Mouse (Mus musculus) ES-Bruce4 (cell line): ENCODE measurements around the gene Nrg3. TPM values are rescaled to one million over a fixed set of nuclear protein-coding genes. Genes with fewer than 3 reads are reported as not detected.

Experiments
- H3K27ac ChIP-seq: 2 replicates; pipeline ENCODE4 v1.5.1; 2012; ENCODE audit warnings: low read length, inconsistent platforms; ENCODE audit not compliant: insufficient read depth
- H3K27me3 ChIP-seq: 2 replicates; pipeline ENCODE4 v1.6.1; 2012; ENCODE audit warnings: mild to moderate bottlenecking, low read length, inconsistent platforms; ENCODE audit not compliant: control insufficient read depth, poor library complexity, insufficient read depth, severe bottlenecking
- H3K36me3 ChIP-seq: 2 replicates; pipeline ENCODE4 v1.6.1; 2012; ENCODE audit warnings: inconsistent platforms, mild to moderate bottlenecking, low read length, moderate library complexity; ENCODE audit not compliant: control insufficient read depth, poor library complexity, insufficient read depth, severe bottlenecking
- H3K4me1 ChIP-seq: one replicate; pipeline ENCODE4 v1.8.1; 2011; ENCODE audit warnings: low read length; ENCODE audit not compliant: control insufficient read depth, insufficient read depth
- H3K4me3 ChIP-seq: 2 replicates; pipeline ENCODE4 v1.5.1; 2011; ENCODE audit warnings: low read depth, mild to moderate bottlenecking, low read length
- H3K9ac ChIP-seq: 2 replicates; pipeline ENCODE4 v1.6.1; 2012; ENCODE audit warnings: low read depth, mild to moderate bottlenecking, inconsistent platforms; ENCODE audit not compliant: poor library complexity, severe bottlenecking
- H3K9me3 ChIP-seq: replicated peaks from 2 replicates; pipeline ENCODE4 v1.6.1; 2012; ENCODE audit warnings: mild to moderate bottlenecking, low read length, inconsistent platforms; ENCODE audit not compliant: control insufficient read depth, poor library complexity, insufficient read depth, severe bottlenecking
- CTCF ChIP-seq: IDR thresholded peaks from one replicate; pipeline ENCODE4 v1.8.1; 2011; ENCODE audit warnings: low read depth, low read length
- EP300 ChIP-seq: IDR thresholded peaks from 2 replicates; pipeline ENCODE4 v1.6.1; 2011; ENCODE audit warnings: low read depth, low read length; ENCODE audit not compliant: insufficient read depth
- POLR2A ChIP-seq: IDR thresholded peaks from one replicate; pipeline ENCODE4 v1.8.1; 2011; ENCODE audit warnings: low read length; ENCODE audit not compliant: insufficient read depth
- polyA plus RNA-seq: library from polyadenylated mRNA; stranded (reverse); fragments of >200 nt; gene quantifications from 2 replicates; pipeline ENCODE4 v1.2.4, GENCODE M21; 2011; ENCODE audit warnings: low read depth; ENCODE audit not compliant: missing spikeins, insufficient read depth, insufficient read length

Gene Nrg3
- polyA plus RNA-seq, 1 experiment, result not detected

- Histone ChIP-seq H3K27me3 (no peaks in the 10 kb centered on the region), H3K4me1 (no peaks in the 10 kb centered on the region)
- no peak for TF ChIP-seq CTCF
- TF ChIP-seq POLR2A, result no peak
- TF ChIP-seq EP300, result no peak
Observed at GRCm38 (mm10) chr14:39428503-39428902, 44.4 kb downstream of the Nrg3 start.

DNA sequence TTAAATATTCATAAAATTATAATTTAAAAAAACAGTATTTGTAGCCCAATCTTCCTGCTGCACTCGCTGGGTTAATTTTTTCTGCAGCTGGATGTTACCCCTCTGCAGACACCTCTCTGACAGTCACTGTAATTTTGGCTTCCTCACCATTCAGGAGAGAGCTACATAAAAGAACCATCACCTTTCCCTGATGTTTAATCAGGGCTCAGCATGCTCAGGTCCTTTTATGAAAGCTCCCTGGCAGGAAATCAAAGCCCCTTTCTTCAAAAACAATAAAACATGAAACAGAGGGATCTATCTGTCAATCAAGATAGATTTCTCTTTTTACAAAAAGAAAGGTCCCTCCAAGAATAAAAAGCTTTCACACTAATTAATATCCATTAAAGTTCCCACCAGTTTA lies 51.0 kb downstream of the Nrg3 start:
- no peaks in the 10 kb centered on the region for H3K27me3 ChIP-seq
- H3K4me3 ChIP-seq, result no peak overlapping the region
- H3K9me3 ChIP-seq, result no peaks in the 10 kb centered on the region
- H3K9ac ChIP-seq, result no peak overlapping the region
- no peak overlapping the region for H3K27ac ChIP-seq
- TF ChIP-seq CTCF (no peak), POLR2A (no peak), EP300 (no peak)
- no peaks in the 10 kb centered on the region for H3K4me1 ChIP-seq
- H3K36me3 ChIP-seq, result no peaks in the 10 kb centered on the region

More at GRCm38 (mm10) chr14:39428503-39428902, 44.4 kb downstream of the Nrg3 start:
- Histone ChIP-seq H3K9ac (no peak overlapping the region), H3K27ac (no peak overlapping the region), H3K36me3 (no peaks in the 10 kb centered on the region), H3K9me3 (no peaks in the 10 kb centered on the region), H3K4me3 (no peak overlapping the region)

DNA sequence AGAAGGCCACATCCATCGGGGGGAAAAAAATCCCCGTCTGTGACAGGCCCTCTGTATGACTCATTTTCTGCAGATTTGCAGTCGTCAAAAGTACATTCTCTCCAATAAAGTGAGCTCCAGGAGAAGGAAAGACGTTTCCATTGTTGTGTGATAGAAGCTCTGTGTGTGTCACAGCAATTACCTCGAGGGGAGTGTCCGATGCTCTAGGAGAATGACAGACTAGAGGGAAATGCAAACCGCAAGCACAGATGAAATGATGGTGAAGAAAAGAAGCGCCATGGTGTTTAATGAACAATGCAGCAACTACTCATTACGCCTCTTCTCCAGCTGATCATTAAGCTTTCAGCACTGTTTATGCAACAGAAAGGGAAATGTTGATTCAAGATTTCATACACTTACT lies 59.6 kb downstream of the Nrg3 start:
- TF ChIP-seq POLR2A (no peak), EP300 (no peak), CTCF (no peak)
- Histone ChIP-seq H3K4me1 (no peaks in the 10 kb centered on the region), H3K27ac (no peak overlapping the region)

GRCm38 (mm10) chr14:39386845-39387244 lies 86.0 kb downstream of the Nrg3 start:
- H3K4me1 ChIP-seq, result no peaks in the 10 kb centered on the region
- no peak overlapping the region for H3K9ac ChIP-seq
- no peaks in the 10 kb centered on the region for H3K9me3 ChIP-seq
- H3K27ac ChIP-seq, result no peak overlapping the region
- no peak overlapping the region for H3K4me3 ChIP-seq
- no peak for TF ChIP-seq POLR2A
- TF ChIP-seq EP300, result no peak
- no peak for TF ChIP-seq CTCF
- H3K27me3 ChIP-seq, result no peaks in the 10 kb centered on the region
- H3K36me3 ChIP-seq, result no peaks in the 10 kb centered on the region

More for the DNA sequence above, 59.6 kb downstream of the Nrg3 start:
- Histone ChIP-seq H3K9ac (no peak overlapping the region), H3K4me3 (no peak overlapping the region), H3K9me3 (no peaks in the 10 kb centered on the region), H3K27me3 (no peaks in the 10 kb centered on the region), H3K36me3 (no peaks in the 10 kb centered on the region)

GRCm38 (mm10) chr14:39381321-39381720 lies 91.6 kb downstream of the Nrg3 start:
- Histone ChIP-seq H3K4me3 (no peak overlapping the region), H3K27me3 (no peaks in the 10 kb centered on the region; the same call in 1 of the 2 replicates), H3K9ac (no peak overlapping the region), H3K9me3 (no peaks in the 10 kb centered on the region), H3K27ac (no peak overlapping the region), H3K36me3 (no peaks in the 10 kb centered on the region), H3K4me1 (no peaks in the 10 kb centered on the region)
- no peak for TF ChIP-seq EP300
- TF ChIP-seq POLR2A, result no peak
- TF ChIP-seq CTCF, result no peak

DNA sequence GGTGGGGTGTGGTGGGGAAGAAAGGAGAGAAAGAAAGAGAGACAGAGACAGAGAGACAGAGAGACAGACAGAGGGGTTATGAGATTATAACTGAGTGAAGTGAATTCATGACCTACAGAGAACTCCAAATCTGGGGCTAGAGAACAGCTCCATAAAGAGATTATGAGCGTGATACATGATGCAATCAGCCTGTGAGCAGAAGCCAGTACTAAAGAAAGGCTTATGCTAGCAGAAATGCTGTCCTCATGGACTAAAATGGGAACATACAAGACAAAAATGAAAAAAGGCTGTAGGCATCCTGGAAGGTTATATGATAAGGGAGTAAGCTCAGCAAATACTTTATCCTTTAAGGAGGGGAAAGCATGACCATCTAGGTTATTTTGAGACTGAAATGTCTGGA lies 99.7 kb downstream of the Nrg3 start:
- Histone ChIP-seq H3K4me1 (no peaks in the 10 kb centered on the region), H3K9me3 (no peaks in the 10 kb centered on the region), H3K9ac (no peak overlapping the region), H3K27ac (no peak overlapping the region), H3K4me3 (no peak overlapping the region), H3K27me3 (no peaks in the 10 kb centered on the region; the same call in 1 of the 2 replicates), H3K36me3 (no peaks in the 10 kb centered on the region)
- TF ChIP-seq CTCF (no peak), POLR2A (no peak), EP300 (no peak)
